Mouse (Mus musculus) embryonic facial prominence, embryonic 11.5 days (tissue): Measurements from ENCODE around the gene Pnrc2. TPM values are rescaled to one million over a fixed set of nuclear protein-coding genes. Genes with fewer than 3 reads are reported as not detected.

Source experiments
- ATAC-seq: fragments of 200-750 bp; cut with Nextera tagmentation; replicated peaks from 2 replicates; pipeline ENCODE4 v1.8.0; 2017; ENCODE audit warnings: low read depth; ENCODE audit not compliant: insufficient number of reproducible peaks, low FRiP score, low TSS enrichment
- DNase-seq: peaks from one replicate; pipeline ENCODE4 v3.0.0-alpha.2; 2015; ENCODE audit warnings: low spot score
- H3K27ac ChIP-seq: fragments of 300-500 bp; sonication (generic); replicated peaks from 2 replicates; pipeline ENCODE4 v1.5.1; 2014; ENCODE audit warnings: mild to moderate bottlenecking, low read depth, low read length, control low read depth
- H3K27me3 ChIP-seq: fragments of 300-500 bp; sonication (generic); 2 replicates; pipeline ENCODE4 v1.6.1; 2014; ENCODE audit warnings: mild to moderate bottlenecking, low read length, moderate library complexity, mixed read lengths; ENCODE audit not compliant: control insufficient read depth, insufficient read depth
- H3K36me3 ChIP-seq: fragments of 300-500 bp; sonication (generic); replicated peaks from 2 replicates; pipeline ENCODE4 v1.6.1; 2014; ENCODE audit warnings: low read depth, mild to moderate bottlenecking, low read length, moderate library complexity, mixed read lengths; ENCODE audit not compliant: control insufficient read depth, insufficient read depth
- H3K4me1 ChIP-seq: fragments of 300-500 bp; sonication (generic); 2 replicates; pipeline ENCODE4 v1.6.1; 2014; ENCODE audit warnings: low read length, mixed read lengths; ENCODE audit not compliant: control insufficient read depth, insufficient read depth
- H3K4me2 ChIP-seq: fragments of 300-500 bp; sonication (generic); 2 replicates; pipeline ENCODE4 v1.6.1; 2014; ENCODE audit warnings: low read depth, mild to moderate bottlenecking, control low read depth, low read length, moderate library complexity
- H3K4me3 ChIP-seq: fragments of 300-500 bp; sonication (generic); 2 replicates; pipeline ENCODE4 v1.5.1; 2014; ENCODE audit warnings: low read depth, low read length, control low read depth
- H3K9ac ChIP-seq: fragments of 300-500 bp; sonication (generic); replicated peaks from 2 replicates; pipeline ENCODE4 v1.6.1; 2014; ENCODE audit warnings: mild to moderate bottlenecking, control low read depth, low read length
- H3K9me3 ChIP-seq: fragments of 300-500 bp; sonication (generic); replicated peaks from 2 replicates; pipeline ENCODE4 v1.6.1; 2016; ENCODE audit warnings: mild to moderate bottlenecking, low read length, inconsistent platforms, mixed read lengths; ENCODE audit not compliant: control insufficient read depth
- WGBS: fragments of 180-500 bp; shearing (Covaris S2); extraction: QIAGEN DNeasy Blood & Tissue Kit; methylation state at CpG from one replicate; pipeline ENCODE4 v1.1.7; 2014; 5-methylcytosine and 5-hydroxymethylcytosine counted together
- polyA plus RNA-seq: library from polyadenylated mRNA; unstranded; fragments of >200 nt; fragmentation: Nextera tagmentation; extraction: Ambion mirVana; gene quantifications from 2 replicates; pipeline ENCODE4 v1.2.1, GENCODE M21; 2014

Gene Pnrc2
- 227 and 251 TPM in 2 replicates for polyA plus RNA-seq

- under 1% methylated on average over 52 of the region's 60 CpGs for WGBS
- Histone ChIP-seq H3K4me3 (peak within 1 kb of the TSS; percentile 80), H3K9me3 (no peaks in the 10 kb centered on the region), H3K4me1 (no peaks in the 10 kb centered on the region; the same call in 1 of the 2 replicates), H3K36me3 (peaks cover 2% of the 10 kb centered on the region; the same call in 1 of the 2 replicates), H3K27ac (peak within 1 kb of the TSS; percentile 99), H3K4me2 (peak within 1 kb of the TSS; percentile 52), H3K9ac (peak within 1 kb of the TSS; percentile 98), H3K27me3 (no peaks in the 10 kb centered on the region)
- DNase-seq (peak; percentile 94), ATAC-seq (peak; percentile 90)
Measured at GRCm38 (mm10) chr4:135873526-135874202, at the start of gene Pnrc2. Pnrc2 (minus strand) TSS chr4:135873850.

- no peak overlapping the region for H3K4me3 ChIP-seq
- no peak overlapping the region; the same call in 1 of the 2 replicates for H3K4me2 ChIP-seq
- H3K9ac ChIP-seq: no peak overlapping the region; the same call in 1 of the 2 replicates
- no peaks in the 10 kb centered on the region for H3K27me3 ChIP-seq
- 95% methylated on average over 1 of the region's 1 CpGs for WGBS
- no peaks in the 10 kb centered on the region; the same call in 1 of the 2 replicates for H3K36me3 ChIP-seq
- DNase-seq: no peak
- ATAC-seq: no peak
- peaks cover 2% of the 10 kb centered on the region; the same call in 1 of the 2 replicates for H3K4me1 ChIP-seq
- H3K9me3 ChIP-seq: no peaks in the 10 kb centered on the region
- no peak overlapping the region for H3K27ac ChIP-seq
Measured at GRCm38 (mm10) chr4:135922190-135922589, 48.5 kb upstream of the Pnrc2 start.

DNA sequence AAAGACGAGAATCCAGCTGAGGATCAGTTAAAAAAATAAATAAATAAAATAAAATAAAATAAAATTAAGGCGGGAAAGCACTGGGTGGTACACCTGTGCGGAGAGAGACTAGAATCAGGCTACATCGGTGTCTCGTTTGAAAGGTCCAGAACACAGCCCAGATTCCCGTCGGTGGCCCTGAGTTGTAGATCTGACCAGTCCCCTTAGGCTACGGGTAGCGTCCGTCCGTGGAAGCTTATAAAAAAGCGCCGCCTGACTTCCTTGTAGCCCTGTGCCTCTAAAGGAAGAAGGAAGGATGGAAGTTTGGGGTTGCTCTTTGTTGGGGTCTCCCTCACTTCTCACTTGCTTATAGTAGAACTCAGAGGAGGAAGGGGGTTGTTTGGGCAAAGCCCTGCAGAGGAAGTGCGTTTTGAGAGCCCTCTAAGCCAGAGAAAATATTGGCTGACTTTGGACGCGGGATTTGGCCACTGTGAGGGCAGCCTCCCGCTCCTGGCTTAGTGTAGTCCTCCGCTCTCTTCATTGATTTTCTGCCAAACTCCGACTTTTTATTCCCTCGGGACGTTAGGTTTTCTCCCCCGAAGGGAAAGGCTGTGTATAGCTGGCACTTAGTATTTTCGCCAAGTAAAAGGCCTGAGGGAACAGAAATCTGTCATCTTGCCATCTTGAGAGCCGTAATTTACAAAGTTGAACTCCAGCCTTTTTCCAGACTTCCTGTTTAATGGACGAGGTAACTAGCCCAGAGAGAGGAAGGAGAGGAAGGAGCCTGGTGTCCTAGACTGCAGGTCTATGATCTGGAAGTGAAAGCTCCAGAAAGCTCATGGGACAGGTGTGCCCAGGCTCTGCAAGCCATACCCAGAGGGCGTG is 47.8 kb upstream of the Pnrc2 start:
- H3K9ac ChIP-seq: peak overlapping the region; percentile 82
- WGBS: 9% methylated on average over 26 of the region's 26 CpGs
- H3K9me3 ChIP-seq: no peaks in the 10 kb centered on the region
- H3K4me3 ChIP-seq: peak overlapping the region; percentile 68
- DNase-seq (peak; percentile 13), ATAC-seq (no peak; the same call in 1 of the 2 replicates)
- H3K36me3 ChIP-seq: no peaks in the 10 kb centered on the region; the same call in 1 of the 2 replicates
- peaks cover 2% of the 10 kb centered on the region; the same call in 1 of the 2 replicates for H3K4me1 ChIP-seq
- H3K4me2 ChIP-seq: peak overlapping the region; percentile 92
- no peaks in the 10 kb centered on the region for H3K27me3 ChIP-seq
- H3K27ac ChIP-seq: no peak overlapping the region

- H3K9me3 ChIP-seq: no peaks in the 10 kb centered on the region
- H3K36me3 ChIP-seq: no peaks in the 10 kb centered on the region
- 0 out of 2 replicates have a peak within 1 kb of the TSS, but pooled peaks have one; percentile 53 for H3K27ac ChIP-seq
- peak; percentile 89 for ATAC-seq
- H3K9ac ChIP-seq: peak within 1 kb of the TSS; percentile 82
- peaks cover 2% of the 10 kb centered on the region; the same call in 1 of the 2 replicates for H3K4me1 ChIP-seq
- H3K4me2 ChIP-seq: peak within 1 kb of the TSS; percentile 92
- WGBS: 3% methylated on average over 60 of the region's 60 CpGs
- no peaks in the 10 kb centered on the region for H3K27me3 ChIP-seq
- H3K4me3 ChIP-seq: peak within 1 kb of the TSS; percentile 68
- peak; percentile 98 for DNase-seq
Measured at GRCm38 (mm10) chr4:135920304-135921241, 46.9 kb upstream of the Pnrc2 start, which contains the start of gene Fuca1. Fuca1 (plus strand) TSS chr4:135920735.

- Histone ChIP-seq H3K9ac (no peak overlapping the region), H3K4me2 (no peak overlapping the region), H3K9me3 (no peaks in the 10 kb centered on the region), H3K4me3 (no peak overlapping the region), H3K27me3 (no peaks in the 10 kb centered on the region), H3K27ac (no peak overlapping the region), H3K36me3 (no peaks in the 10 kb centered on the region), H3K4me1 (peaks cover 2% of the 10 kb centered on the region; the same call in 1 of the 2 replicates)
- ATAC-seq (no peak), DNase-seq (no peak)
- WGBS: 97% methylated on average over 3 of the region's 3 CpGs
Measured at GRCm38 (mm10) chr4:135919280-135919639, 45.6 kb upstream of the Pnrc2 start.

- peaks cover 2% of the 10 kb centered on the region; the same call in 1 of the 2 replicates for H3K4me1 ChIP-seq
- H3K27me3 ChIP-seq: no peaks in the 10 kb centered on the region
- H3K36me3 ChIP-seq: no peaks in the 10 kb centered on the region
- no peak overlapping the region for H3K4me2 ChIP-seq
- ATAC-seq (no peak), DNase-seq (no peak)
- no peak overlapping the region for H3K27ac ChIP-seq
- no peak overlapping the region for H3K9ac ChIP-seq
- no peak overlapping the region for H3K4me3 ChIP-seq
- WGBS: 86% methylated on average over 13 of the region's 13 CpGs
- no peaks in the 10 kb centered on the region for H3K9me3 ChIP-seq
Measured at GRCm38 (mm10) chr4:135918635-135919279, 45.1 kb upstream of the Pnrc2 start.

GRCm38 (mm10) chr4:135913433-135913832 is 39.8 kb upstream of the Pnrc2 start:
- Histone ChIP-seq H3K4me3 (no peak overlapping the region), H3K9ac (no peak overlapping the region), H3K36me3 (no peaks in the 10 kb centered on the region), H3K27me3 (no peaks in the 10 kb centered on the region), H3K4me2 (no peak overlapping the region), H3K4me1 (no peaks in the 10 kb centered on the region), H3K9me3 (no peaks in the 10 kb centered on the region), H3K27ac (no peak overlapping the region)
- ATAC-seq: no peak
- no peak for DNase-seq
- WGBS: 78% methylated on average over 4 of the region's 4 CpGs
